Mouse (Mus musculus): ENCODE measurements at regions not wholly inside any gene's neighbourhood (a gene's known extent, or its start where the extent isn't known, plus 50 kb on each side); places are given as distances from the start of the nearest gene placed in this dataset.

DNA sequence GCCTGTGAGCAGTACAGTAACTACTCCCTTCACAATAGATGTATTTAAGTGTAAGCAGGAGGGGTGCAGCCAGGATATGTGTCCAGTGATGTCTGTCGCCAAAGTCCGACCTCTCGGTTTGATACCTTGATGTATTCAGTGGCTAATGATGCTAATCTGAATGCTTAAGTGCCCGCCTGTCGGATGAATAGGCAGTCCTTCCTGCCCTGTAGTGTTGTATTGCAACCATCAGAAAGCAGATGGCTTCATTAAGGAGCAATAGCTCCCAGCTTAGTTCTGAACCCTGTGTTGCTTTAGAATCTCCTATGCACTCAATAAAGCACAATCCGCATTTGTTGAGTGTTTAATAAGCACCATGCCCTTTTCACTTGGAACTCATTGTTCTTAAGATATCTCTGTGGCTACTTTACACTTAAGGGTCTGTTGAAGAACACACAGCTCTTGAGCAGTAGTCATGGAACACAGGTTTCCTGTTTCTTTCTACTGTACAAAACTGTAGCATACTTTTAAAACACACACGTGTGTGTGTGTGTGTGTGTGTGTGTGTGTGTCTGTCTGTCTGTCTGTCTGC, 152.5 kb downstream of the Oma1 start:
- no peak overlapping the region for H3K27ac ChIP-seq (replicated peaks; ENCODE audit: insufficient read depth, low read depth, low read length)
- TF ChIP-seq POLR2A (IDR thresholded peaks at IDR 0.05; ENCODE audit: extremely low read depth, insufficient read depth, low read length) (no peak), CTCF (IDR thresholded peaks at IDR 0.05; ENCODE audit: low read depth, low read length) (no peak)
- H3K9ac ChIP-seq (ENCODE audit: low read depth, low read length) = no peak overlapping the region
- no peaks in the 10 kb centered on the region for H3K79me2 ChIP-seq (ENCODE audit: control insufficient read depth, insufficient read depth, low read length)
- no peak overlapping the region for H3K4me3 ChIP-seq (ENCODE audit: insufficient read depth, low read depth, low read length)
- H3K36me3 ChIP-seq (ENCODE audit: control insufficient read depth, insufficient read depth, low read length) = no peaks in the 10 kb centered on the region
- no peaks in the 10 kb centered on the region for H3K27me3 ChIP-seq (ENCODE audit: control insufficient read depth, insufficient read depth, low read length)
- WGBS = 93% methylated on average over 7 of the region's 7 CpGs
- DNase-seq (ENCODE audit: extremely low read depth, low read depth, low spot score) = no peak
- no peaks in the 10 kb centered on the region for H3K4me1 ChIP-seq (ENCODE audit: control insufficient read depth, insufficient read depth, low read length)

DNA sequence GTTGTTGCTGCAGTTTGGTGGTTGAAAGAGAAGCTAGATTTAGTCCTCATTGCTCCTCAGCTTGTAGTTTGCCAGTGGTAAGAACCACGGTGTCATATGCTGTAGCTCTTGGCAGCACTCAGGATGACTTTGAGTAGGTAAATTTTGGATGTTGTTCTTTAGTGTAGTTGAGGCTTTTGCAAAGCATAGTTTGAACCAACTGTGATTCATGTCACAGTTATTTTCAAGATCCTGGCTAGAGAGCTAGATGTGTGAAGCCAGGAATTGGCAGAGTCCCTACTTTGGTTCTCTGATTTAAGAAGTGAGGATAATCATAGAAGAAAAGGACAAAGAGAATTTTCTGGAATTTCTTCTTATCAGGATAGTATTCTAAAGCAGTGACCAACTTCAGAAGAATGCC, 143.6 kb upstream of the Dab1 start:
- Histone ChIP-seq H3K4me1 (ENCODE audit: control insufficient read depth, insufficient read depth, low read length) (no peaks in the 10 kb centered on the region), H3K27ac (replicated peaks; ENCODE audit: insufficient read depth, low read depth, low read length) (no peak overlapping the region)

DNA sequence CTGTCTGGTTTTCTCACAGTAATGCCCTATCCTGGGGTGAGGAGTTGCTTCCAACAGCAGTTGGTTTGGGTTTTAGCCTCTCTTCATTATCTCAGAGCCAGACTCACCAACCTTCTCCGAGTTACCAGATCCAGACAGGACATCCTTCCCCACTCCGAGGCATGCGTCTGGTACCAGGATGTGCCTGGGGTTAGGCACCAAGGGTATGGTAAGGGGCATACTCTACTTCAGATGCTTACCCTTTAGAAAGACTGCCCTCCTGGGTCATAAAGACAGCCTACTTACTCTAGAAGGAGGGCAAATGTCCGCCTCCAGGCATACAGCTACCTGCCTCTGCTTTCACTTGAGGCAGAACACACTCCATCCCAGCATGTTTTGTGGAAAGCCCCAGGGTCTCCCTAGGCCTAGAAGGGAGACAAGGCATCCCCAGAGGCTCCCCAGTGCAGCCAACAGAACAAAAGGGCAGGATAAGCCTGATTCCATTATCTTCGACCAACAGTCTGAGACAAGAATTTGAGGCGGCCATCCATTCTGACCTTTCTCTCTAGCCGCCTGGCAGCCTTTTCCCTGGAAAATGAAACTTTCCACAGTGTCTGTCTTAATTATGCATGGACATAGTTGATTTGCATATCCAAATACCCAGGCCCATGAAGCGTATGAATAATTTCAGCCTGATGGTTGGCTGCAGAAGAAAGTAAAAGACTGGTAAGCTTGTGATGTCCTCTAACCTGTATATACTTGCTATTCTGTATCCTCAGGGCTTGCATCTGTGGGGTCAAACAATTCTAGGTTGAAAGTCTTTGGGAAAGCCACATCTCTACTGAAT, 132.8 kb upstream of the Dab1 start:
- no peak overlapping the region for H3K27ac ChIP-seq (replicated peaks; ENCODE audit: insufficient read depth, low read depth, low read length)
- H3K9ac ChIP-seq (ENCODE audit: low read depth, low read length) = no peak overlapping the region
- H3K4me1 ChIP-seq (ENCODE audit: control insufficient read depth, insufficient read depth, low read length) = no peaks in the 10 kb centered on the region
- H3K27me3 ChIP-seq (ENCODE audit: control insufficient read depth, insufficient read depth, low read length) = no peaks in the 10 kb centered on the region
- TF ChIP-seq CTCF (IDR thresholded peaks at IDR 0.05; ENCODE audit: low read depth, low read length) = no peak
- TF ChIP-seq POLR2A (IDR thresholded peaks at IDR 0.05; ENCODE audit: extremely low read depth, insufficient read depth, low read length) = no peak
- H3K79me2 ChIP-seq (ENCODE audit: control insufficient read depth, insufficient read depth, low read length) = no peaks in the 10 kb centered on the region
- no peaks in the 10 kb centered on the region for H3K36me3 ChIP-seq (ENCODE audit: control insufficient read depth, insufficient read depth, low read length)
- WGBS = 87% methylated on average over 8 of the region's 8 CpGs
- DNase-seq (ENCODE audit: extremely low read depth, low read depth, low spot score) = no peak
- H3K4me3 ChIP-seq (ENCODE audit: insufficient read depth, low read depth, low read length) = no peak overlapping the region

More for the DNA sequence above, 143.6 kb upstream of the Dab1 start:
- 80% methylated on average over 1 of the region's 1 CpGs for WGBS
- H3K4me3 ChIP-seq (ENCODE audit: insufficient read depth, low read depth, low read length) = no peak overlapping the region
- H3K9ac ChIP-seq (ENCODE audit: low read depth, low read length) = no peak overlapping the region
- H3K27me3 ChIP-seq (ENCODE audit: control insufficient read depth, insufficient read depth, low read length) = no peaks in the 10 kb centered on the region
- no peaks in the 10 kb centered on the region for H3K36me3 ChIP-seq (ENCODE audit: control insufficient read depth, insufficient read depth, low read length)
- no peak for DNase-seq (ENCODE audit: extremely low read depth, low read depth, low spot score)
- no peaks in the 10 kb centered on the region for H3K79me2 ChIP-seq (ENCODE audit: control insufficient read depth, insufficient read depth, low read length)
- TF ChIP-seq POLR2A (IDR thresholded peaks at IDR 0.05; ENCODE audit: extremely low read depth, insufficient read depth, low read length) = no peak
- TF ChIP-seq CTCF (IDR thresholded peaks at IDR 0.05; ENCODE audit: low read depth, low read length) = no peak

DNA sequence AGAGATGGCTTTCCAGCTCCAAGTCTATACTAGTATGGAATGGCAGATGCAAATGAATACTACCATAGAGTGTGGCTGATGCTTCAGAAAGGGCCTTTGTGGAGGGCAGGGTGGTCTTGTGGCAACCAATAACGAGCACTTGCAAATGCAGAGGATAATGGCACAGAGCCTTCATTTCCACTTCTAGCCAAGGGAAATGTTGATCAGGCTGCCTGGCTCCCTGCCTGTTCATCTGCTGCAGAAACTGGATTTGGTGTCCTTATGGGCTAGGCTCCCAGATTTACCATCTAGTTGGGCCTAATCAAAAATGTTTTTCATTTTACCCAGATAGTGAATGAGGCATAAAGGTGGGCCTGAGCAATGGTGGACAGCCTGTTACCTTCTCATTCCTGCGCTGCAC, 110.7 kb upstream of the Dab1 start:
- Histone ChIP-seq H3K9ac (ENCODE audit: low read depth, low read length) (no peak overlapping the region), H3K79me2 (ENCODE audit: control insufficient read depth, insufficient read depth, low read length) (no peaks in the 10 kb centered on the region), H3K36me3 (ENCODE audit: control insufficient read depth, insufficient read depth, low read length) (no peaks in the 10 kb centered on the region), H3K27me3 (ENCODE audit: control insufficient read depth, insufficient read depth, low read length) (no peaks in the 10 kb centered on the region), H3K27ac (replicated peaks; ENCODE audit: insufficient read depth, low read depth, low read length) (no peak overlapping the region), H3K4me1 (ENCODE audit: control insufficient read depth, insufficient read depth, low read length) (no peaks in the 10 kb centered on the region), H3K4me3 (ENCODE audit: insufficient read depth, low read depth, low read length) (no peak overlapping the region)
- DNase-seq (ENCODE audit: extremely low read depth, low read depth, low spot score) = no peak
- no peak for TF ChIP-seq CTCF (IDR thresholded peaks at IDR 0.05; ENCODE audit: low read depth, low read length)
- no peak for TF ChIP-seq POLR2A (IDR thresholded peaks at IDR 0.05; ENCODE audit: extremely low read depth, insufficient read depth, low read length)
- 85% methylated on average over 2 of the region's 2 CpGs for whole genome bisulfite sequencing

DNA sequence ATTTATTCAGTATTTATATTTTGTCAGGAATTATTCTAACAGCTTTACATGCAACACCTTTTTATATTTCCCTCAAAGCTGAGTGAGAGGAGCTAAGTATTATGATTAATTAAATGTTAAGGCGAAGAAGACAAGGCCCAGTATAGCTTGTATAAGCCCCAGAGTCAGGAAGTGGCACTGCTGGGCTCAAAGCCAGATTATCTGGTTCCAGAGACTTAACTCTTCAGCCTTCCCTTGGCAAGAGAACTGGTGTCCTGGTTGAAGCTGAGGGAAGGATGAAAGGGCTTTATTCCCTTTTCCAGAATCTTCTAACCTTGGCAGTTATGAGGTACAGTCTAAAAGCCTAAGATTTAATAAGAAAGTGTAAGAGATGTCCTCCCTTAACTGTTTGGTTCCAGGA, 106.3 kb upstream of the Dab1 start:
- no peak for DNase-seq (ENCODE audit: extremely low read depth, low read depth, low spot score)
- TF ChIP-seq CTCF (IDR thresholded peaks at IDR 0.05; ENCODE audit: low read depth, low read length) = no peak
- no peak for TF ChIP-seq POLR2A (IDR thresholded peaks at IDR 0.05; ENCODE audit: extremely low read depth, insufficient read depth, low read length)
- WGBS = 68% methylated on average over 1 of the region's 1 CpGs
- Histone ChIP-seq H3K79me2 (ENCODE audit: control insufficient read depth, insufficient read depth, low read length) (no peaks in the 10 kb centered on the region), H3K4me1 (ENCODE audit: control insufficient read depth, insufficient read depth, low read length) (no peaks in the 10 kb centered on the region), H3K4me3 (ENCODE audit: insufficient read depth, low read depth, low read length) (no peak overlapping the region), H3K27me3 (ENCODE audit: control insufficient read depth, insufficient read depth, low read length) (no peaks in the 10 kb centered on the region), H3K27ac (replicated peaks; ENCODE audit: insufficient read depth, low read depth, low read length) (no peak overlapping the region), H3K36me3 (ENCODE audit: control insufficient read depth, insufficient read depth, low read length) (no peaks in the 10 kb centered on the region), H3K9ac (ENCODE audit: low read depth, low read length) (no peak overlapping the region)
